Mouse (Mus musculus) lung, adult 18-20 months (tissue): ENCODE results near the gene Mfap2.

Source experiments
- DNase-seq, 2 experiments: peaks; one replicate each; pipeline ENCODE4 v3.0.0; 2022; ENCODE audit warnings: mixed read lengths in 2 of 2

The Mfap2 gene

GRCm38 (mm10) chr4:140988706-140989290 is 21.4 kb upstream of the Mfap2 start:
- peak; percentile 51 to 55 for DNase-seq

DNA sequence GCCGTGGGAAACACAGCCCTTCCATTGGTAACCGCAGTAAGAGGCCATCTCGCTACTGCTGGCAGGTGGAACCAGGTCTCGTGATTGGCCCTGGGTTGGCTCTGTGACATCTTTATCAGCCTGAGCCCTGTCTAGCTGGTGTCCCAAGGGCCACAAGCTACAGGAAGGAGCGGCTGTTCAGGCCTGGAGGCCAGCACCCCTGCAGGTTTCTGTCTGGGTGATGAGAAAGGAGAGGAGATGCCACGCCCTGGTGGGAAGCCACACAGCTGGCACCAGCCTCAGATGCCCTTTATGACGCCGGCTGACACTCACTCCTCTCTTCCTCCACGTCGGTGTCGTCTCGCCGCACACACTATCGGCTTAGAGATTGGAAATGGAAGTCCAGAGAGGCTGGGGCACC is 20.8 kb upstream of the Mfap2 start:
- DNase-seq: peak in 1 of 2 experiments; percentile 59

DNA sequence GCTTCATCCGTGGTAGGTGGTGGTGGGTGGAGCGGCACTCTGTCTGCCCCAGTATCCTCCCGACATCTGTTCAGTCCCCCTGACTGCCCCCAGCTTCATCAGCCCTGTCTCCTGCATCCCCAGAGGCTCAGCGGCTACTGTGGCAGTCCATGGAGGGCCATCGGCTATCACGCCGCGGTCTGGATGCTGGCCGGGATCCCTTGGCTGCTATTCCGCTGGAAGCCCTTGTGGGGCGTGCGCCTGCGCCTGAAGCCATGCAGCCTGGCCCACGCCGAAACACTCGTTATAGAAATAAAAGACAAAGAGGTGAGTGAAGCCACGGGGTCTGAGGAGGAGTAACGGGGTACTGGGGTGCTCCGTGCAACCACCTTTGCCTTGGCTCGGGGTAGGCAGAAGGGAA is 18.0 kb upstream of the Mfap2 start:
- DNase-seq: no peak

DNA sequence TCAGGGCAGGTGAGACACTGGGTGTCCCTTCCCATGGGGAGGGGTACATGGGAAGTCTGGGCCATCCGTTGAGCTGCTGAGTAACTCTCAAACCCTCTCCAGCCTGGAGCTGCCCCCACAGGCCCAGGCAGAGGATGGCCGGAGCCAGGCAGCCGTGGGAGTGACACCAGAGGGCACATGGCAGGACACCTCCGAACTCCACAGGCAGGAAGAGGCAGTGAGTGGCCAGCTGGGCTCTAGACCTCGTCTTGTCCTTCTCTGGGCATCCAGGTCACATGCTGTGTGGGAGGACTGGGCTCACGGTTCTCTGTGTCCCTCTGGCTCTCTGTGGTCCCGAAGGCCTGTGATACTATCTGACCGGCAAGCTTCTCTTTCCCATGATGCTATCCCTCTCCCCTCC is 16.4 kb upstream of the Mfap2 start:
- no peak for DNase-seq

- DNase-seq: peak; percentile 31 to 46
Observed at GRCm38 (mm10) chr4:140995811-140996210, 14.4 kb upstream of the Mfap2 start.

DNA sequence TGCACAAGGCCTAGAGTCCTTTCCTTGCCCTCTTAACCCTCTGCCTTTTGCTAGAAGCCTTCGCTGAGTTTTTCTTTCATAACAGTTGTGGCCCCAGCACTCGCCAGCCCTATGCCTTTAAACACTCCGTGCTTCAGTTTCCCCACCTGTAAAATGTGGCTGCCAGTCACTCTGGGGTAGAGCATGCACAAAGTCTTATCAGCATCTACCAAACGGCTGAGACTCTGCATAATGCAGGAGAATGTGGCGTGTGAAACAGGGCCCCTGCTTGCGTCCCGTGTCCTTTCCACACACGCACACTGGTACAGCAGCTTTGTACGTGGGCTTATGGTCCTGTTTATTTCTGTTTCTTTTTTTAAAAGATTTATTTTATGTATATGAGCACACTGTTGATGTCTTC is 13.4 kb upstream of the Mfap2 start:
- no peak for DNase-seq

- DNase-seq: no peak
Observed at GRCm38 (mm10) chr4:141005983-141006382, 4.2 kb upstream of the Mfap2 start.

- peak; percentile 82 to 88 for DNase-seq
Observed at GRCm38 (mm10) chr4:141008028-141008427, 2.2 kb upstream of the Mfap2 start.

DNA sequence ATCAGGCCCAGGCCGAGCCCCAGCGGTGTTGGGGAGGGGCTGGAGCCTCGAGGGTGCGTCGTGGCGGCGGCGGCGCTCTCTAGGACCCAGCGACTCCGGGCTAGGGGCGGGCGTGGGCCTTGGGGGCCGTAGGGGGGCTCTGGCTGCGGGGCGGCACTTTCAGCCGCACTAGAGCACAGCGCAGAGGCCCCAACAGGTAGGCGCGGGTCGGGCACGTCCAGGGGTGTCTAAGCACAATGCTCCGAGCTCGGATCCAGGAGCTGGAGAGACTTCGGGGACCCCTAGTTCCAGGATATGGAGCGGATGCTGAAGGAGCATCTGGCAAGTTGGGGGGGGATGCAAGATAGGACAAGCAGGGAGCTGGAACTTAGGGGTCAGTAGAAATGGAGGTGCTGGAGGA is 308 bp downstream of the Mfap2 start:
- peak in 1 of 2 experiments; percentile 43 for DNase-seq

- peak in 1 of 2 experiments; percentile 42 for DNase-seq
Observed at GRCm38 (mm10) chr4:141010941-141011429, 767 bp downstream of the Mfap2 start.

GRCm38 (mm10) chr4:141011556-141012328 is 1.5 kb downstream of the Mfap2 start:
- DNase-seq: no peak

DNA sequence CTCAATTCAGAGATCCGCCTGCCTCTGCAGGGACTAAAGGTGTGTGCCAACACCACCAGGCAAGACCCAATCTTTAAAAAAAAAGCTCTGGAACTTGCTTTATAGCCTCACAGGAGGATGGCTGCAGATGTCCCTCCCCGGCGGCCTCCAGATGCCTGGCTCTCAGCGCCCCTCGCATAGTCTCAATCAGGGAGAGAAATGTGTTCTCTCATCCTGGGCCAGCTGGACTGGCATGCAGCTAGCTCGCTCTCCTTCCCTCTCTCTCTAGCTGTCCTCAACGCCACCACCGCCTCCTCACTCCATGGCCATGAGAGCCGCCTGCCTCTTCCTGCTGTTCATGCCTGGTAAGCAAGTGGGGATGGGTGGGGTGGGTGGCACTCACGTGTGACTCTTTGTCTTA is 2.3 kb downstream of the Mfap2 start:
- DNase-seq: no peak

GRCm38 (mm10) chr4:141014114-141014513 is 3.9 kb downstream of the Mfap2 start:
- DNase-seq: no peak

DNA sequence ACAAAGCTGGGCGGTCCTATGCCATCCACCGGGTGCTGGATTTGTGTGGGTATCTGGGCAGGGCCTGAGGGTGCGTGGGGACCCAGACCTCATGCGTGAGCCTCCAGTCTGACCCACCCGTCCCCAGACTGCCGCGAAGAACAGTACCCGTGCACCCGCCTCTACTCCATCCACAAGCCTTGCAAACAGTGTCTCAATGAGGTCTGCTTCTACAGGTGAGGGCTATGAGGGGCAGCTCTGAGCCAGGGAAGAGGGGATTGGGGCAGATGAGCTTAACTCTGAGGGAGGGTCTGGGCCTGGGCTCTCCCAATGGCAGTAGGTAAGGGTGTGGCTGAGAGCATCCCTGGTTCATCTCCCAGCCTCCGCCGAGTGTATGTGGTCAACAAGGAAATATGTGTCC is 4.6 kb downstream of the Mfap2 start:
- no peak for DNase-seq

DNA sequence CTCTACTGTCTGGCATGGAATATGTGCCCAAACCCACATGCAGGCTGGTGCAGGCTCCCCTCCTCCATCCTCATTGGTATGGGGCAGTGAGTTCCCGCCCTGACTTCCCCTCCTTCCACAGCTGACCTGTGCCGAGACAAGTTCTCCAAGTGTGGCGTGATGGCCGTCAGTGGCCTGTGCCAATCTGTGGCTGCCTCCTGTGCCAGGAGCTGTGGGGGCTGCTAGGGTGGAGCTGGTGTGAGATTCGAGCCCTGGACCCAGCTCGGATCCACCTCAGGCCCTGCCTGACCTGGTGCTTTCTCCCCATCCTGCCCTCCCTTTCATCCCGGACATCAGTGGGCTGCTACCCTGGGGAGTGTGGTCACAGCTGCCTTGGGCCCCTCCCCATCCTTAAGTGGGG is 5.1 kb downstream of the Mfap2 start:
- DNase-seq: peak; percentile 40 to 44

DNA sequence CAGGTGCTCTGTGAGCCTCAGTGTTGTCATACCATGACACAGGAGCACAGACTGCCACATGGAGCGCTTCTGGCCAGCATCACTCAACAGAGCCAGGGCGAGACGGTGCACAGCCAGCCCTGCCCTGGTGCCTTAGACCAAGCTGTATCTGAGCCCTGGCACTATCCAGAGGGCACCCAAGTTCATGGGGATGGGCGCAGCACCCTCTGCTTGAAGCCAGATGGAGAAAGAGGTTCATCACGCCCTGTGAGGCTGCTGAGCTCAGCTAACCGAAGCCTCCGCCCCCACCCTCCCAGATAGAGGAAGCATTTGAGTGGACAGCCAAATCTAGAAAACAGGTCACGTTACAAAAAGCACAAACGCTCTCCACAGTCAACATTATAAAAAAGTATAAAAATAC is 6.1 kb downstream of the Mfap2 start:
- no peak for DNase-seq

DNA sequence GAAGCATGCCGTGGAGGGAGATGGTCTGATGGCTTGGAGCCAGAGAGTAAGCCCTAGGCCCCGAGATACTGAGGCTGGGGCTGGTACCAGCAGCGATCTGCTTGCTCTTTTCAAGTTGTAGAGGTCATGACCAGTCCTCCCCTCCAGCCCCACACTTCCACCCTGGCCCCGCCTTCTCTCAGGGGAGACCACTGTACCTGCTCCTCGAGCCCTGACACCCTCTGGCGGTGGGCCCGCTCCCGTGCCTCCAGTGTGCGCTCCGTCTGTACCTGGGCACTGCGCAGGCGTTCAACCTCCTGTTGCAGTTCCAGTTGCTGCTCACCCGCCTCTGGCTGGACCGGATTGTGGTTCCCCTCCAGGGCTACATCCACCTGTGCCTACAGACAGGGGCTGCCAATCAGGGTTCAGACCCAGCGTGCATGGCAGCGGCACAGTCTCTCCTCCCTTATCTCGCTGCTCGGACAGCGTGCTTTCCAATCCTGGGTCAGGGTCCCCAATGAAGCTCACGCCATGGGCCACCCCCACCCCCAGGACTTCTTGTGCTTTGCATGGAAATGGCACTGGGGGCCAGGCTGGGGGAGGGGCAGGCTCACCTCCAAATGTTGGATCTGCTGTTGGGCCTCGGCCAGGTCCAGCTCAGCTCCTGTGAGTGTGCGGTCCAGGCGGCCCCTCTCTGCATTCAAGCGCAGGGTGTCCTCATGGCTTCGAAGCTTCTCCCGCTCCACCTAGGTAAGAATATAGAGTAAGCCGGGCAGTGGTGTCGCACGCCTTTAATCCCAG is 7.6 kb downstream of the Mfap2 start:
- DNase-seq: no peak

- no peak for DNase-seq
Observed at GRCm38 (mm10) chr4:141020220-141020619, 10.0 kb downstream of the Mfap2 start.

DNA sequence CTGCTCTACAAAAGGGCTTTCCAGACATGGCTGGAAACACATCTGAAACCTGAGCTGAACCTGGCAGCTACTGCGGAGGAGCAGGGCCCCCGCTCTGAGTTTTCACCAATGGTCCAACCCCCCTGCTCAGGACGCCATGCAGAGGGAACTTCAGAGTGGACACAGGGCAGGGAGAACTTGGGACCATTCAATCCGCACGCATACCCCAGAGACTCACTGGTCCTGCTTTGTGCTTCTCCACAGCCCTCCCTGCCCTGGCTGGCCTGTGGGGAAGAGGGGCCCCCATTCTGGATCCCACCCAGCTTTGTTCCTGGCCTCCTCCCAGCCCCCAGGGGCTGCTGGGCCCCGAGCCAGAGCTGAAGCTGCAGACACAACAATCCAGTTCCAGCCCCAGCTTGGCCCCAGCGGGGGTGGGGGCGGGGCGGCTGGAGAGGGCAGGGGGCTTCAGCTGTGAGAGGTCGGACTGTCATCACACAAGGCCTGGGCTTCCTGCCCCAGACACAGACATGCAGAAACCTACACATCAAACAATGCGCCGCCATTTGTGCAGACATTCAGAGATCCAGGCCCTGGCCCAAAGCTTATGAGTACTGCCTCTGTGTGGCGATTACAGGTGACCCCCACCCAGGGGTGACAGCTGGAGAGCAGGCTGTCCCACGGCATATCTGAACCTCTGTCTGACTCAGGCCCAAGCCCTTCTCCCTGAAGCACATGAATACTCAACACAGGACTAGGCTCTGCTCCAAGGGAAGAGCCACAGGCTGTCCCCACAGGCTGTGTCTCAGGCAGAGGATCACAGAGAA is 10.8 kb downstream of the Mfap2 start:
- DNase-seq: peak in 1 of 2 experiments; percentile 33

GRCm38 (mm10) chr4:141021614-141021929 is 11.4 kb downstream of the Mfap2 start:
- no peak for DNase-seq

GRCm38 (mm10) chr4:141024052-141024451 is 13.8 kb downstream of the Mfap2 start:
- peak in 1 of 2 experiments; percentile 40 for DNase-seq

GRCm38 (mm10) chr4:141024992-141025391 is 14.8 kb downstream of the Mfap2 start:
- DNase-seq: no peak
